In the genomic region with DNA sequence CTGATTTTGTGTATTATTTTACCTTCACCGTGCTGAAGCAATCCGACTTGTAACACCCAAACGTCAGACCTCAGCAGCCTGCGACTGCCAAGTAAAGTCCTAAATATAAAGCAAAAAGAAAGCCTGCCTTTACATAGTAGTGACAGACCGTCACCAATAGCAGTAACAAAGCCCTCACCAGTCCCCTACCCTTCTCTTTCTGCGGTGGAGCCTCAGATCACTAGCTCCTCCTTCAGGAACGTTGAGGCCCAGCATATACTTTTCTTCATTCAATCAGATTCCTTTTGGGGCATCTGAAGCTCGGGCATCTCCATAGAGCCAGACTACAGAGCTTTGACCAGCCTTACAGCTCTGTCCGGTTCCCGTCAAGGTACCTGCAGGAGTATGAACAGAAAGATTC, we compare ENCODE assay signal across 24 mouse cellular contexts. TPM values are rescaled to one million over a fixed set of nuclear protein-coding genes. Genes with fewer than 3 reads are reported as not detected.
DNase-seq lines count a peak whose midpoint lies in the region; ATAC-seq and TF ChIP-seq lines count a peak whose summit lies in the region.
"Had no signal": no experiment of that assay in that cellular context is flagged by ENCODE, and none has a peak within 500 bp of the region (broad histone marks: within the 10 kb centered on the region; RNA-seq: fewer than 3 reads in every experiment).

No protein-coding gene starts in this region.

- in situ Hi-C loops in CH12.LX (cut with MboI; ENCODE audit: low pct_ligation_motif_present, low pct_unique_long_range_greater_than_20kb, low sequenced_read_pairs), result no loop called here

- no peak overlapping the region for H3K4me2 ChIP-seq in kidney, postnatal 0 days (ENCODE audit: low read length)
- no peak overlapping the region for H3K4me2 ChIP-seq in CH12.LX (ENCODE audit: insufficient read depth, low read depth, poor library complexity, severe bottlenecking)
- H3K4me2 ChIP-seq: embryonic facial prominence, embryonic 12.5 days; forebrain, embryonic 15.5 days; hindbrain, embryonic 15.5 days had no signal

- 0 out of 2 replicates have a peak, but pooled peaks have one; percentile 12 for TF ChIP-seq CTCF in heart, adult 2 months (IDR thresholded peaks at IDR 0.05)
- TF ChIP-seq CTCF in kidney, postnatal 0 days (IDR thresholded peaks at IDR 0.05; ENCODE audit: low read depth), result peak; percentile 37; the same call in 1 of the 2 replicates
- TF ChIP-seq CTCF in CH12.LX (conservative IDR thresholded peaks at IDR 0.05 in 1 of 2, IDR thresholded peaks at IDR 0.05 in 1 of 2; ENCODE audit: low read depth in 2 of 2, low read length in 2 of 2), result peak in 1 of 2 experiments; percentile 54; a peak in 2 of 4 replicates

- no peak overlapping the region for H3K4me3 ChIP-seq in heart, adult 2 months
- no peak overlapping the region for H3K4me3 ChIP-seq in kidney, postnatal 0 days (replicated peaks; ENCODE audit: low read depth, low read length)
- no peak overlapping the region for H3K4me3 ChIP-seq in CH12.LX (replicated peaks in 1 of 3; ENCODE audit: low read depth in 2 of 3, low read length in 2 of 3, poor library complexity in 1 of 3)
- H3K4me3 ChIP-seq: embryonic facial prominence, embryonic 12.5 days; forebrain, embryonic 15.5 days; hindbrain, embryonic 15.5 days had no signal

- intact Hi-C loops in heart, adult 2 months (cut with DNase I), result no loop called here

- TF ChIP-seq RAD21 in CH12.LX (IDR thresholded peaks at IDR 0.05; ENCODE audit: low read depth, low read length), result peak; percentile 38

- H3K9ac ChIP-seq in heart, adult 2 months (ENCODE audit: low read depth, low read length), result no peak overlapping the region
- no peak overlapping the region for H3K9ac ChIP-seq in kidney, postnatal 0 days (ENCODE audit: low read depth, low read length)
- H3K9ac ChIP-seq in CH12.LX (ENCODE audit: insufficient read depth, low read depth), result no peak overlapping the region
- H3K9ac ChIP-seq: embryonic facial prominence, embryonic 12.5 days; forebrain, embryonic 15.5 days; hindbrain, embryonic 15.5 days had no signal

- ATAC-seq in kidney, postnatal 0 days (replicated peaks; ENCODE audit: low FRiP score, low read depth), result no peak
- ATAC-seq: forebrain, embryonic 15.5 days had no signal

- TF ChIP-seq EP300 in heart, adult 2 months (IDR thresholded peaks at IDR 0.05; ENCODE audit: insufficient read depth, low read depth, low read length), result no peak
- TF ChIP-seq EP300 in CH12.LX (IDR thresholded peaks at IDR 0.05; ENCODE audit: low read length), result no peak

- 63% methylated on average over 10 of the region's 10 CpGs for WGBS in heart, adult 2 months
- 68% methylated on average over 10 of the region's 10 CpGs for WGBS in kidney, postnatal 0 days

- no peak for TF ChIP-seq POLR2A in heart, adult 2 months (IDR thresholded peaks at IDR 0.05; ENCODE audit: insufficient read depth, low read depth, low read length)
- TF ChIP-seq POLR2A in CH12.LX (IDR thresholded peaks at IDR 0.05; ENCODE audit: low read depth, low read length), result no peak

- no peaks in the 10 kb centered on the region for H3K27me3 ChIP-seq in heart, adult 2 months (ENCODE audit: control insufficient read depth, insufficient read depth, low read length)
- no peaks in the 10 kb centered on the region for H3K27me3 ChIP-seq in kidney, postnatal 0 days (ENCODE audit: insufficient read depth, low read length)
- no peaks in the 10 kb centered on the region for H3K27me3 ChIP-seq in CH12.LX (replicated peaks)
- H3K27me3 ChIP-seq: embryonic facial prominence, embryonic 12.5 days; forebrain, embryonic 15.5 days; hindbrain, embryonic 15.5 days had no signal

- no peaks in the 10 kb centered on the region for H3K4me1 ChIP-seq in heart, adult 2 months (ENCODE audit: control insufficient read depth, insufficient read depth, low read length)
- H3K4me1 ChIP-seq in kidney, postnatal 0 days (replicated peaks; ENCODE audit: insufficient read depth, low read length), result peaks cover under 1% of the 10 kb centered on the region; the same call in 1 of the 2 replicates
- H3K4me1 ChIP-seq in CH12.LX (ENCODE audit: control insufficient read depth in 1 of 2, insufficient read depth in 2 of 2), result peaks cover 28 to 29% of the 10 kb centered on the region in 2 experiments
- H3K4me1 ChIP-seq: embryonic facial prominence, embryonic 12.5 days; forebrain, embryonic 15.5 days; hindbrain, embryonic 15.5 days had no signal

- dilution Hi-C loops in CH12.LX (cut with MboI; ENCODE audit: extremely low pct_ligation_motif_present, extremely low pct_unique_long_range_greater_than_20kb, low sequenced_read_pairs), result no loop called here

- DNase-seq in heart, adult 2 months, result no peak
- DNase-seq in heart, postnatal 4 days, result no peak
- no peak for DNase-seq in kidney, postnatal 0 days (ENCODE audit: low spot score)
- DNase-seq in kidney, postnatal 4 days, result no peak
- DNase-seq in CH12.LX (ENCODE audit: extremely low read depth) (no peak), adipocyte (ENCODE audit: low spot score) (peak; percentile 42)
- DNase-seq in lung, postnatal 25 days (ENCODE audit: low spot score), result no peak
- no peak for DNase-seq in kidney, adult 9 months
- DNase-seq: cerebellum, adult 11-12 months; cerebellum, adult 9-10 months; cerebellum, postnatal 25 days; gastrocnemius, postnatal 36 days; heart, adult 18-20 months had no signal

- no peaks in the 10 kb centered on the region for H3K79me2 ChIP-seq in heart, adult 2 months (replicated peaks; ENCODE audit: control insufficient read depth, insufficient read depth, low read length)
- no peaks in the 10 kb centered on the region for H3K79me2 ChIP-seq in CH12.LX (replicated peaks; ENCODE audit: control insufficient read depth, extremely low read depth, insufficient read depth, poor library complexity, severe bottlenecking)

- H3K36me3 ChIP-seq in heart, adult 2 months (ENCODE audit: control insufficient read depth, insufficient read depth, low read length), result no peaks in the 10 kb centered on the region
- no peaks in the 10 kb centered on the region for H3K36me3 ChIP-seq in kidney, postnatal 0 days (ENCODE audit: insufficient read depth, low read length)
- H3K36me3 ChIP-seq in CH12.LX (replicated peaks in 1 of 2; ENCODE audit: control insufficient read depth in 1 of 2, insufficient read depth in 1 of 2, low read length in 1 of 2), result no peaks in the 10 kb centered on the region
- H3K36me3 ChIP-seq: embryonic facial prominence, embryonic 12.5 days; forebrain, embryonic 15.5 days; G1E; hindbrain, embryonic 15.5 days had no signal

- no peak overlapping the region for H3K27ac ChIP-seq in heart, adult 2 months
- no peak overlapping the region for H3K27ac ChIP-seq in kidney, postnatal 0 days
- no peak overlapping the region for H3K27ac ChIP-seq in CH12.LX (ENCODE audit: insufficient read depth, low read depth)
- H3K27ac ChIP-seq: embryonic facial prominence, embryonic 12.5 days; forebrain, embryonic 15.5 days; hindbrain, embryonic 15.5 days had no signal

- no peaks in the 10 kb centered on the region for H3K9me3 ChIP-seq in kidney, postnatal 0 days (replicated peaks; ENCODE audit: low read length)
- H3K9me3 ChIP-seq in CH12.LX (replicated peaks; ENCODE audit: low read length), result no peaks in the 10 kb centered on the region
- H3K9me3 ChIP-seq: embryonic facial prominence, embryonic 12.5 days; forebrain, embryonic 15.5 days; G1E; hindbrain, embryonic 15.5 days had no signal

TF ChIP-seq in CH12.LX, 34 proteins besides CTCF, POLR2A, EP300 and RAD21:
- TF ChIP-seq GABPA (IDR thresholded peaks at IDR 0.05; ENCODE audit: insufficient replicate concordance, low read depth, low read length) (no peak), KAT2A (IDR thresholded peaks at IDR 0.05; ENCODE audit: insufficient replicate concordance, low read length) (no peak), JUND (conservative IDR thresholded peaks at IDR 0.05; ENCODE audit: low read depth, low read length) (no peak), BHLHE40 (IDR thresholded peaks at IDR 0.05; ENCODE audit: low read depth, low read length) (no peak), PAX5 (IDR thresholded peaks at IDR 0.05; ENCODE audit: low read length) (no peak), MAX (IDR thresholded peaks at IDR 0.05; ENCODE audit: low read length) (no peak), MAZ (IDR thresholded peaks at IDR 0.05; ENCODE audit: low read depth, low read length) (no peak), UBTF (IDR thresholded peaks at IDR 0.05; ENCODE audit: low read depth, low read length) (no peak), ZC3H11A (IDR thresholded peaks at IDR 0.05; ENCODE audit: low read depth, low read length) (no peak), CHD1 (IDR thresholded peaks at IDR 0.05; ENCODE audit: low read depth, low read length) (no peak), ZNF384 (IDR thresholded peaks at IDR 0.05; ENCODE audit: low read depth, low read length) (no peak), USF2 (conservative IDR thresholded peaks at IDR 0.05; ENCODE audit: low read depth, low read length) (no peak), HCFC1 (IDR thresholded peaks at IDR 0.05; ENCODE audit: low read depth, low read length) (no peak), E2F4 (IDR thresholded peaks at IDR 0.05; ENCODE audit: insufficient replicate concordance, low read depth, low read length) (no peak), TCF12 (IDR thresholded peaks at IDR 0.05; ENCODE audit: low read depth, low read length) (no peak)

RNA-seq across cellular contexts. Expression of gene Pum2, which starts 16.8 kb away (rescaled TPM):
- total RNA-seq in heart, adult 2 months (2021), result 100 to 1,000 TPM; 130 TPM
- 38.6 and 68.9 TPM in 2 replicates for polyA plus RNA-seq in heart, adult 2 months (2012; rRNA removed)
- total RNA-seq in heart, postnatal 4 days (2021), result 100 to 1,000 TPM; 156 to 159 TPM
- polyA plus RNA-seq in kidney, postnatal 0 days (2015; fragmentation: Nextera tagmentation; extraction: Ambion mirVana), result 35.5 and 39.5 TPM in 2 replicates
- total RNA-seq in CH12.LX (2012; rRNA removed) (52.9 and 61.0 TPM in 2 replicates), CH12.LX (2014; rRNA removed) (90.2 and 97.5 TPM in 2 replicates)
- 62.7 and 75.4 TPM in 2 replicates for polyA plus RNA-seq in CH12.LX (2012; ENCODE audit: insufficient read length, low read depth)

RNA-seq across cellular contexts. Expression of gene Slc7a15, which starts 58.2 kb away (rescaled TPM):
- not detected for total RNA-seq in heart, adult 2 months (2021)
- not detected in 2 replicates for polyA plus RNA-seq in heart, adult 2 months (2012; rRNA removed)
- total RNA-seq in heart, postnatal 4 days (2021), result not detected
- polyA plus RNA-seq in kidney, postnatal 0 days (2015; fragmentation: Nextera tagmentation; extraction: Ambion mirVana), result 0.05 TPM in 1 of 2 replicates, not detected in the other
- total RNA-seq in CH12.LX (2012; rRNA removed) (not detected in 2 replicates), CH12.LX (2014; rRNA removed) (not detected in 2 replicates)
- polyA plus RNA-seq in CH12.LX (2012; ENCODE audit: insufficient read length, low read depth), result not detected in 2 replicates
- total RNA-seq: adrenal gland, postnatal 14 days; G1E; gastrocnemius, adult 8-10 months; gastrocnemius, postnatal 36 days; heart, adult 18-20 months; heart, postnatal 25 days had no signal
- polyA plus RNA-seq: cortical plate, adult 2 months; embryonic facial prominence, embryonic 12.5 days; forebrain, embryonic 11.5 days; forebrain, embryonic 15.5 days; G1E; heart, embryonic 14.5 days; hindbrain, embryonic 11.5 days; hindbrain, embryonic 15.5 days had no signal
